Mouse (Mus musculus) stomach, embryonic 16.5 days (tissue): ENCODE measurements around the gene Ctu2. TPM values are rescaled to one million over a fixed set of nuclear protein-coding genes. Genes with fewer than 3 reads are reported as not detected.

Experiments used
- ATAC-seq: fragments of 200-750 bp; cut with Nextera tagmentation; 2 replicates; pipeline ENCODE4 v1.8.0; 2017; ENCODE audit warnings: moderate number of reproducible peaks, moderate TSS enrichment; ENCODE audit not compliant: insufficient read depth, low FRiP score
- H3K27ac ChIP-seq: fragments of 300-500 bp; sonication (generic); 2 replicates; pipeline ENCODE4 v1.5.1; 2014; ENCODE audit warnings: low read length
- H3K27me3 ChIP-seq: fragments of 300-500 bp; sonication (generic); 2 replicates; pipeline ENCODE4 v1.6.1; 2014; ENCODE audit warnings: low read length, control low read depth, mixed read lengths; ENCODE audit not compliant: control insufficient read depth, insufficient read depth
- H3K36me3 ChIP-seq: fragments of 300-500 bp; sonication (generic); 2 replicates; pipeline ENCODE4 v1.6.1; 2014; ENCODE audit warnings: low read length; ENCODE audit not compliant: control insufficient read depth, insufficient read depth
- H3K4me1 ChIP-seq: fragments of 300-500 bp; sonication (generic); 2 replicates; pipeline ENCODE4 v1.6.1; 2014; ENCODE audit warnings: low read length, control low read depth, mixed read lengths; ENCODE audit not compliant: control insufficient read depth, insufficient read depth
- H3K4me2 ChIP-seq: fragments of 300-500 bp; sonication (generic); 2 replicates; pipeline ENCODE4 v1.6.1; 2014; ENCODE audit warnings: low read depth, low read length, mixed read lengths
- H3K4me3 ChIP-seq: fragments of 300-500 bp; sonication (generic); replicated peaks from 2 replicates; pipeline ENCODE4 v1.5.1; 2014; ENCODE audit warnings: mild to moderate bottlenecking, low read length
- H3K9ac ChIP-seq: fragments of 300-500 bp; sonication (generic); 2 replicates; pipeline ENCODE4 v1.6.1; 2014; ENCODE audit warnings: low read length
- H3K9me3 ChIP-seq: fragments of 300-500 bp; sonication (generic); replicated peaks from 2 replicates; pipeline ENCODE4 v1.6.1; 2016; ENCODE audit warnings: low read length, control low read depth; ENCODE audit not compliant: control insufficient read depth
- WGBS: fragments of 180-500 bp; shearing (Covaris S2); extraction: QIAGEN DNeasy Blood & Tissue Kit; methylation state at CpG from one replicate; pipeline ENCODE4 v1.1.7; 2014; 5-methylcytosine and 5-hydroxymethylcytosine counted together
- polyA plus RNA-seq: library from polyadenylated mRNA; unstranded; fragments of >200 nt; fragmentation: Nextera tagmentation; extraction: Ambion mirVana; gene quantifications from 2 replicates; pipeline ENCODE4 v1.2.1, GENCODE M21; 2015

Ctu2 gene
- polyA plus RNA-seq, 1 experiment from 2014 or later: 39.8 TPM

- H3K27ac ChIP-seq: no peak overlapping the region
- no peak overlapping the region for H3K4me3 ChIP-seq
- no peak for ATAC-seq
Measured at GRCm38 (mm10) chr8:122497016-122497734, 21.2 kb downstream of the Ctu2 start.

GRCm38 (mm10) chr8:122497912-122498311 is 22.0 kb downstream of the Ctu2 start:
- H3K9me3 ChIP-seq: no peaks in the 10 kb centered on the region
- no peaks in the 10 kb centered on the region for H3K4me1 ChIP-seq
- H3K4me3 ChIP-seq: no peak overlapping the region
- no peaks in the 10 kb centered on the region for H3K27me3 ChIP-seq
- H3K9ac ChIP-seq: no peak overlapping the region
- ATAC-seq: no peak
- H3K36me3 ChIP-seq: peaks cover 26% of the 10 kb centered on the region
- no peak overlapping the region for H3K4me2 ChIP-seq
- 69% methylated on average over 17 of the region's 17 CpGs for WGBS
- no peak overlapping the region for H3K27ac ChIP-seq

More at GRCm38 (mm10) chr8:122497016-122497734, 21.2 kb downstream of the Ctu2 start:
- peaks cover 26% of the 10 kb centered on the region for H3K36me3 ChIP-seq
- H3K27me3 ChIP-seq: no peaks in the 10 kb centered on the region
- H3K4me1 ChIP-seq: no peaks in the 10 kb centered on the region
- no peak overlapping the region for H3K9ac ChIP-seq
- no peak overlapping the region for H3K4me2 ChIP-seq
- H3K9me3 ChIP-seq: no peaks in the 10 kb centered on the region
- WGBS: 87% methylated on average over 12 of the region's 12 CpGs

GRCm38 (mm10) chr8:122500856-122501255 is 24.9 kb downstream of the Ctu2 start:
- H3K9ac ChIP-seq: no peak overlapping the region
- whole genome bisulfite sequencing: 30% methylated on average over 10 of the region's 10 CpGs
- no peak overlapping the region for H3K4me3 ChIP-seq
- no peaks in the 10 kb centered on the region for H3K4me1 ChIP-seq
- no peaks in the 10 kb centered on the region for H3K27me3 ChIP-seq
- H3K9me3 ChIP-seq: no peaks in the 10 kb centered on the region
- peak; percentile 49; the same call in 1 of the 2 replicates for ATAC-seq
- H3K4me2 ChIP-seq: no peak overlapping the region
- H3K27ac ChIP-seq: no peak overlapping the region
- H3K36me3 ChIP-seq: peaks cover 11% of the 10 kb centered on the region

GRCm38 (mm10) chr8:122511552-122511951 is 35.6 kb downstream of the Ctu2 start:
- WGBS: 33% methylated on average over 16 of the region's 16 CpGs

GRCm38 (mm10) chr8:122512392-122512791 is 36.4 kb downstream of the Ctu2 start:
- H3K9ac ChIP-seq: peak overlapping the region; percentile 48
- 60% methylated on average over 7 of the region's 7 CpGs for WGBS
- no peak overlapping the region for H3K4me3 ChIP-seq
- no peaks in the 10 kb centered on the region for H3K9me3 ChIP-seq
- H3K27ac ChIP-seq: peak overlapping the region; percentile 70
- H3K36me3 ChIP-seq: no peaks in the 10 kb centered on the region
- H3K4me1 ChIP-seq: peaks cover 35% of the 10 kb centered on the region
- ATAC-seq: no peak
- H3K4me2 ChIP-seq: no peak overlapping the region
- H3K27me3 ChIP-seq: no peaks in the 10 kb centered on the region

More at GRCm38 (mm10) chr8:122511552-122511951, 35.6 kb downstream of the Ctu2 start:
- H3K27ac ChIP-seq: peak overlapping the region; percentile 70
- H3K4me1 ChIP-seq: peaks cover 28% of the 10 kb centered on the region
- no peaks in the 10 kb centered on the region for H3K36me3 ChIP-seq
- no peaks in the 10 kb centered on the region for H3K9me3 ChIP-seq
- no peak overlapping the region for H3K4me3 ChIP-seq
- peak overlapping the region; percentile 48; the same call in 1 of the 2 replicates for H3K9ac ChIP-seq
- ATAC-seq: peak; percentile 69
- H3K4me2 ChIP-seq: no peak overlapping the region
- H3K27me3 ChIP-seq: no peaks in the 10 kb centered on the region

- H3K27me3 ChIP-seq: no peaks in the 10 kb centered on the region
- peaks cover 49% of the 10 kb centered on the region for H3K4me1 ChIP-seq
- no peaks in the 10 kb centered on the region for H3K9me3 ChIP-seq
- ATAC-seq: no peak
- 90% methylated on average over 14 of the region's 14 CpGs for WGBS
- H3K9ac ChIP-seq: no peak overlapping the region
- no peaks in the 10 kb centered on the region for H3K36me3 ChIP-seq
- no peak overlapping the region for H3K4me2 ChIP-seq
- no peak overlapping the region; the same call in 1 of the 2 replicates for H3K27ac ChIP-seq
- H3K4me3 ChIP-seq: no peak overlapping the region
Measured at GRCm38 (mm10) chr8:122515699-122516098, 39.8 kb downstream of the Ctu2 start.

- H3K4me2 ChIP-seq: peak overlapping the region; percentile 12; the same call in 1 of the 2 replicates
- peak overlapping the region; percentile 47 for H3K9ac ChIP-seq
- ATAC-seq: peak; percentile 66
- no peaks in the 10 kb centered on the region for H3K27me3 ChIP-seq
- no peaks in the 10 kb centered on the region for H3K9me3 ChIP-seq
- H3K4me1 ChIP-seq: peaks cover 32% of the 10 kb centered on the region
- no peaks in the 10 kb centered on the region for H3K36me3 ChIP-seq
- H3K27ac ChIP-seq: peak overlapping the region; percentile 92
- no peak overlapping the region for H3K4me3 ChIP-seq
- WGBS: 16% methylated on average over 6 of the region's 6 CpGs
Measured at GRCm38 (mm10) chr8:122517541-122518190, 41.7 kb downstream of the Ctu2 start.

GRCm38 (mm10) chr8:122520611-122521010 is 44.7 kb downstream of the Ctu2 start:
- H3K27ac ChIP-seq: peak overlapping the region; percentile 44
- H3K4me2 ChIP-seq: no peak overlapping the region
- WGBS: 77% methylated on average over 11 of the region's 11 CpGs
- H3K4me1 ChIP-seq: peaks cover 56% of the 10 kb centered on the region
- no peaks in the 10 kb centered on the region for H3K27me3 ChIP-seq
- ATAC-seq: no peak
- H3K9ac ChIP-seq: no peak overlapping the region
- no peaks in the 10 kb centered on the region for H3K36me3 ChIP-seq
- H3K9me3 ChIP-seq: no peaks in the 10 kb centered on the region
- H3K4me3 ChIP-seq: no peak overlapping the region
